Mouse (Mus musculus) heart, embryonic 11.5 days (tissue): Measurements from ENCODE around the gene Vmn1r61. TPM values are rescaled to one million over a fixed set of nuclear protein-coding genes. Genes with fewer than 3 reads are reported as not detected.

Experiments used
- ATAC-seq: fragments of 200-750 bp; cut with Nextera tagmentation; replicated peaks from 2 replicates; pipeline ENCODE4 v1.8.0; 2017; ENCODE audit warnings: moderate library complexity; ENCODE audit not compliant: insufficient number of reproducible peaks, low FRiP score, low TSS enrichment
- H3K27ac ChIP-seq: fragments of 300-500 bp; sonication (generic); 2 replicates; pipeline ENCODE4 v1.5.1; 2014; ENCODE audit warnings: mild to moderate bottlenecking, low read depth, low read length
- H3K27me3 ChIP-seq: fragments of 300-500 bp; sonication (generic); 2 replicates; pipeline ENCODE4 v1.6.1; 2014; ENCODE audit warnings: mild to moderate bottlenecking, low read length, mixed read lengths; ENCODE audit not compliant: control insufficient read depth, insufficient read depth
- H3K36me3 ChIP-seq: fragments of 300-500 bp; sonication (generic); 2 replicates; pipeline ENCODE4 v1.6.1; 2014; ENCODE audit warnings: mild to moderate bottlenecking, low read length, moderate library complexity, mixed read lengths; ENCODE audit not compliant: control insufficient read depth, insufficient read depth
- H3K4me1 ChIP-seq: fragments of 300-500 bp; sonication (generic); 2 replicates; pipeline ENCODE4 v1.6.1; 2014; ENCODE audit warnings: low read length; ENCODE audit not compliant: control insufficient read depth, insufficient read depth
- H3K4me2 ChIP-seq: fragments of 300-500 bp; sonication (generic); 2 replicates; pipeline ENCODE4 v1.6.1; 2014; ENCODE audit warnings: mild to moderate bottlenecking, moderate library complexity
- H3K4me3 ChIP-seq: fragments of 300-500 bp; sonication (generic); 2 replicates; pipeline ENCODE4 v1.5.1; 2014; ENCODE audit warnings: low read depth, low read length
- H3K9ac ChIP-seq: fragments of 300-500 bp; sonication (generic); 2 replicates; pipeline ENCODE4 v1.6.1; 2014; ENCODE audit warnings: mild to moderate bottlenecking, low read depth, low read length, moderate library complexity
- H3K9me3 ChIP-seq: fragments of 300-500 bp; sonication (generic); replicated peaks from 2 replicates; pipeline ENCODE4 v1.6.1; 2016; ENCODE audit warnings: low read length; ENCODE audit not compliant: control insufficient read depth
- polyA plus RNA-seq: library from polyadenylated mRNA; unstranded; fragments of >200 nt; fragmentation: Nextera tagmentation; extraction: Ambion mirVana; gene quantifications from 2 replicates; pipeline ENCODE4 v1.2.1, GENCODE M21; 2014

Vmn1r61 gene
- polyA plus RNA-seq, result not detected in 2 replicates

- no peak within 1 kb of the TSS for H3K4me2 ChIP-seq
- ATAC-seq, result no peak
- peaks cover 2% of the 10 kb centered on the region for H3K9me3 ChIP-seq
- no peak within 1 kb of the TSS for H3K4me3 ChIP-seq
- no peak within 1 kb of the TSS for H3K9ac ChIP-seq
- H3K27ac ChIP-seq, result no peak within 1 kb of the TSS
- no peaks in the 10 kb centered on the region for H3K36me3 ChIP-seq
- no peaks in the 10 kb centered on the region for H3K4me1 ChIP-seq
- no peaks in the 10 kb centered on the region for H3K27me3 ChIP-seq
These were observed at the start of gene Vmn1r61 for GRCm38 (mm10) chr7:5613195-5613594. Gene Vmn1r61 (minus strand): TSS chr7:5613295.

Other genes starting within 250 kb of the Vmn1r61 start
- gene Vmn1r58, start 199.9 kb downstream of the Vmn1r61 start, polyA plus RNA-seq, result not detected in 2 replicates
- gene Vmn1r59, start 156.5 kb downstream of the Vmn1r61 start, polyA plus RNA-seq, result not detected in 2 replicates
- gene Vmn2r28, start 119.3 kb downstream of the Vmn1r61 start, polyA plus RNA-seq, result not detected in 2 replicates
- gene Vmn1r60, start 66.0 kb downstream of the Vmn1r61 start, polyA plus RNA-seq, result not detected in 2 replicates
- not detected in 2 replicates for gene Vmn1r62, start 60.3 kb upstream of the Vmn1r61 start, polyA plus RNA-seq
- not detected in 2 replicates for gene Vmn1r63, start 192.2 kb upstream of the Vmn1r61 start, polyA plus RNA-seq